Mouse (Mus musculus): Measurements from ENCODE around the gene Glb1l. TPM values are rescaled to one million over a fixed set of nuclear protein-coding genes. Genes with fewer than 3 reads are reported as not detected.
A peak's percentile ranks its signal among the peaks of the same experiment; 100 is the strongest.

Gene Glb1l
- total and polyA plus RNA-seq, 3 experiments: 7.6 to 13.0 TPM; not detected in 1

DNA sequence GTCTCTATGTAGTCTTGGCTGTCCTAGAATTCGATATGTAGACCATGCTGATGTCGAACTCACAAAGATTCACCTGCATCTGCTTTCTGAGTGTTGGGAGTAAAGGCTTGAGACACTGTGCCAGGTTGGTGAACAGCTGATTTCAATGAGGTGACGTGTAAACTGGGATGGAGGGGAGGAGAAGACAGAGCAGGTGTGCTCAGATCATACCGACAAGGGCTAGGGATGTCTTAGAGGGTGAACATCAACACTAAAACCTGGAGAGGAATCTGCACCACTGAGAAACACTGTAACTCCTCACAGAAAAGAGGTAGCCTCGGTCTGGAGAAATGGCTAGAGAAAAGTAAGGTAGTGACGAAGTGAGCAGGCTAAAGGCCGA is 42.5 kb downstream of the Glb1l start:
- H3K4me3 ChIP-seq (ENCODE audit: control insufficient read depth in 1 of 2, insufficient read depth in 1 of 2, low read depth in 2 of 2, low read length in 2 of 2): peak overlapping the region; percentile 53 to 56
- no peaks in the 10 kb centered on the region for H3K79me2 ChIP-seq (ENCODE audit: control insufficient read depth, insufficient read depth, low read length, poor library complexity)
- peak overlapping the region; percentile 48 for H3K9ac ChIP-seq (ENCODE audit: control insufficient read depth, low read depth, low read length, poor library complexity, severe bottlenecking)
- H3K9me3 ChIP-seq (replicated peaks; ENCODE audit: insufficient read depth, low read length): no peaks in the 10 kb centered on the region
- no peak for TF ChIP-seq EP300 (IDR thresholded peaks at IDR 0.05; ENCODE audit: low read depth in 1 of 2, low read length in 2 of 2)
- TF ChIP-seq TAL1 (IDR thresholded peaks at IDR 0.05; ENCODE audit: low read length): no peak
- TF ChIP-seq RCOR1 (IDR thresholded peaks at IDR 0.05; ENCODE audit: low read depth, low read length): no peak
- no peak for TF ChIP-seq MAX (IDR thresholded peaks at IDR 0.05; ENCODE audit: low read length)
- TF ChIP-seq RAD21 (IDR thresholded peaks at IDR 0.05; ENCODE audit: low read depth, low read length): no peak
- no peak for TF ChIP-seq UBTF (IDR thresholded peaks at IDR 0.05; ENCODE audit: borderline replicate concordance, insufficient read depth, low read depth, low read length)
- TF ChIP-seq CHD1 (IDR thresholded peaks at IDR 0.05; ENCODE audit: low read depth, low read length): no peak
- no peak for TF ChIP-seq JUND (IDR thresholded peaks at IDR 0.05; ENCODE audit: low read depth, low read length)
- TF ChIP-seq NELFE (IDR thresholded peaks at IDR 0.05; ENCODE audit: low read depth, low read length): no peak
- TF ChIP-seq TBP (IDR thresholded peaks at IDR 0.05; ENCODE audit: low read depth, low read length): no peak
- TF ChIP-seq MEF2A (IDR thresholded peaks at IDR 0.05; ENCODE audit: extremely low read depth, insufficient replicate concordance, low read depth, low read length, poor library complexity, severe bottlenecking): no peak
- TF ChIP-seq SMC3 (IDR thresholded peaks at IDR 0.05; ENCODE audit: low read depth, low read length): no peak
- no peak for TF ChIP-seq CHD2 (IDR thresholded peaks at IDR 0.05; ENCODE audit: low read length)
- TF ChIP-seq E2F4 (IDR thresholded peaks at IDR 0.05; ENCODE audit: borderline replicate concordance, low read depth, low read length): no peak
- no peak for TF ChIP-seq USF1 (IDR thresholded peaks at IDR 0.05; ENCODE audit: low read depth, low read length)
- no peak for DNase-seq (ENCODE audit: low read depth, low spot score)
- no peaks in the 10 kb centered on the region for H3K36me3 ChIP-seq (ENCODE audit: control insufficient read depth in 1 of 2, insufficient read depth in 2 of 2, low read length in 2 of 2)
- peak overlapping the region; percentile 48; the same call in 1 of the 2 replicates for H3K27ac ChIP-seq (ENCODE audit: control insufficient read depth, low read depth, low read length)
- peaks cover 0 to 4% of the 10 kb centered on the region in 2 experiments; a peak in 2 of 4 replicates for H3K4me1 ChIP-seq (ENCODE audit: control insufficient read depth in 1 of 2, insufficient read depth in 2 of 2, low read length in 2 of 2)
- H3K27me3 ChIP-seq (ENCODE audit: control insufficient read depth in 1 of 2, insufficient read depth in 2 of 2, low read length in 2 of 2): no peaks in the 10 kb centered on the region

DNA sequence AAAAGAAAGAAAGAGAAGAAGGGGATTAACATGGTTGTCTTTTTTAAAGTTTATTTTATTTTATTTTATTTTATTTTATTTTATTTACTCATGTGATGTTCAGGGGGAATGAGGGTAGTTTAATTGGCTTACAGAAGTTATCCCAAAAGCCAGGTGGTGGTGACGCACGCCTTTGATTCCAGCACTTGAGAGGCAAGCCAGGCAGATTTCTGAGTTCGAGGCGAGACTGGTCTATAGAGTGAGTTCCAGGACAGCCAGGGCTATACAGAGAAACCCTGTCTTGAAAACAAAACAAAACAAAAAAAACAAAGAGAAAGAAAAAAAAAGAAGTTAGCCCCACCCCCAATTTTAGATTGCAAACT is 50.4 kb downstream of the Glb1l start:
- Histone ChIP-seq H3K27ac (ENCODE audit: control insufficient read depth, low read depth, low read length) (peak overlapping the region; percentile 72), H3K4me3 (ENCODE audit: control insufficient read depth in 1 of 2, insufficient read depth in 1 of 2, low read depth in 2 of 2, low read length in 2 of 2) (peak overlapping the region; percentile 22 to 37; a peak in 3 of 4 replicates), H3K79me2 (ENCODE audit: control insufficient read depth, insufficient read depth, low read length, poor library complexity) (no peaks in the 10 kb centered on the region), H3K9ac (ENCODE audit: control insufficient read depth, low read depth, low read length, poor library complexity, severe bottlenecking) (peak overlapping the region; percentile 37), H3K36me3 (ENCODE audit: control insufficient read depth in 1 of 2, insufficient read depth in 2 of 2, low read length in 2 of 2) (peaks cover 0 to 21% of the 10 kb centered on the region in 2 experiments; a peak in 2 of 4 replicates), H3K4me1 (ENCODE audit: control insufficient read depth in 1 of 2, insufficient read depth in 2 of 2, low read length in 2 of 2) (peaks cover 11 to 18% of the 10 kb centered on the region in 2 experiments), H3K27me3 (ENCODE audit: control insufficient read depth in 1 of 2, insufficient read depth in 2 of 2, low read length in 2 of 2) (no peaks in the 10 kb centered on the region), H3K9me3 (replicated peaks; ENCODE audit: insufficient read depth, low read length) (no peaks in the 10 kb centered on the region)
- 0 out of 2 replicates have a peak, but pooled peaks have one; percentile 51 for TF ChIP-seq ZNF384 (IDR thresholded peaks at IDR 0.05; ENCODE audit: low read depth, low read length)
- no peak for TF ChIP-seq MAX (IDR thresholded peaks at IDR 0.05; ENCODE audit: low read length)
- peak; percentile 52 for DNase-seq (ENCODE audit: low read depth, low spot score)
